Mouse (Mus musculus) testis, adult 2 months (tissue): ENCODE measurements around the gene Rapgef2. TPM values are rescaled to one million over a fixed set of nuclear protein-coding genes. Genes with fewer than 3 reads are reported as not detected.

Experiments
- H3K27ac ChIP-seq: fragments of 200-500 bp; 2 replicates; pipeline ENCODE4 v1.5.1; 2012; ENCODE audit warnings: low read depth, low read length; ENCODE audit not compliant: control insufficient read depth, insufficient read depth
- H3K27me3 ChIP-seq: fragments of 200-500 bp; 2 replicates; pipeline ENCODE4 v1.6.1; 2012; ENCODE audit warnings: mild to moderate bottlenecking, low read length, moderate library complexity; ENCODE audit not compliant: control insufficient read depth, insufficient read depth
- H3K36me3 ChIP-seq: fragments of 200-500 bp; 2 replicates; pipeline ENCODE4 v1.6.1; 2012; ENCODE audit warnings: mild to moderate bottlenecking, low read length; ENCODE audit not compliant: control insufficient read depth, insufficient read depth
- H3K4me1 ChIP-seq: fragments of 200-500 bp; 2 replicates; pipeline ENCODE4 v1.6.1; 2012; ENCODE audit warnings: low read length; ENCODE audit not compliant: control insufficient read depth, insufficient read depth
- H3K4me3 ChIP-seq: fragments of 200-500 bp; 2 replicates; pipeline ENCODE4 v1.5.1; 2012; ENCODE audit warnings: low read depth, mild to moderate bottlenecking, low read length, moderate library complexity, mixed read lengths; ENCODE audit not compliant: control insufficient read depth
- CTCF ChIP-seq: fragments of 200-500 bp; IDR thresholded peaks from 2 replicates; pipeline ENCODE4 v1.5.1; 2012; ENCODE audit warnings: low read depth, mild to moderate bottlenecking, inconsistent platforms, low read length, moderate library complexity; ENCODE audit not compliant: control insufficient read depth, insufficient read depth, insufficient replicate concordance
- POLR2A ChIP-seq: fragments of 200-500 bp; IDR thresholded peaks from 2 replicates; pipeline ENCODE4 v1.6.1; 2012; ENCODE audit warnings: low read depth, mild to moderate bottlenecking, inconsistent platforms, low read length, moderate library complexity; ENCODE audit not compliant: control insufficient read depth
- polyA plus RNA-seq: library from polyadenylated mRNA; depleted of rRNA; stranded (reverse); fragments of >200 nt; gene quantifications from 2 replicates; pipeline ENCODE4 v1.2.3, GENCODE M21; 2012

The Rapgef2 gene
- polyA plus RNA-seq, 1 experiment = 1.6 TPM

GRCm38 (mm10) chr3:79158254-79158653, 128.1 kb downstream of the Rapgef2 start:
- no peak for TF ChIP-seq CTCF
- TF ChIP-seq POLR2A = no peak
- H3K4me1 ChIP-seq = no peaks in the 10 kb centered on the region
- no peaks in the 10 kb centered on the region for H3K36me3 ChIP-seq
- H3K4me3 ChIP-seq = no peak overlapping the region
- H3K27ac ChIP-seq = no peak overlapping the region
- H3K27me3 ChIP-seq = no peaks in the 10 kb centered on the region

GRCm38 (mm10) chr3:79153039-79153487, 133.3 kb downstream of the Rapgef2 start:
- H3K27me3 ChIP-seq = no peaks in the 10 kb centered on the region
- H3K36me3 ChIP-seq = no peaks in the 10 kb centered on the region
- H3K27ac ChIP-seq = no peak overlapping the region
- TF ChIP-seq POLR2A (no peak), CTCF (no peak)
- H3K4me3 ChIP-seq = no peak overlapping the region
- H3K4me1 ChIP-seq = no peaks in the 10 kb centered on the region

GRCm38 (mm10) chr3:79145407-79146055, 140.8 kb downstream of the Rapgef2 start:
- Histone ChIP-seq H3K36me3 (no peaks in the 10 kb centered on the region), H3K27me3 (no peaks in the 10 kb centered on the region), H3K27ac (no peak overlapping the region), H3K4me3 (no peak overlapping the region), H3K4me1 (no peaks in the 10 kb centered on the region)
- TF ChIP-seq POLR2A = no peak
- no peak for TF ChIP-seq CTCF

- TF ChIP-seq POLR2A (no peak), CTCF (no peak)
- H3K27me3 ChIP-seq = no peaks in the 10 kb centered on the region
- no peak overlapping the region for H3K4me3 ChIP-seq
- no peaks in the 10 kb centered on the region for H3K36me3 ChIP-seq
- no peak overlapping the region for H3K27ac ChIP-seq
- H3K4me1 ChIP-seq = no peaks in the 10 kb centered on the region
These were observed 141.5 kb downstream of the Rapgef2 start for GRCm38 (mm10) chr3:79144672-79145406.

GRCm38 (mm10) chr3:79144085-79144484, 142.2 kb downstream of the Rapgef2 start:
- Histone ChIP-seq H3K4me3 (no peak overlapping the region), H3K27me3 (no peaks in the 10 kb centered on the region), H3K4me1 (no peaks in the 10 kb centered on the region), H3K36me3 (no peaks in the 10 kb centered on the region), H3K27ac (no peak overlapping the region)
- TF ChIP-seq CTCF (no peak), POLR2A (no peak)

- no peaks in the 10 kb centered on the region for H3K36me3 ChIP-seq
- H3K27me3 ChIP-seq = no peaks in the 10 kb centered on the region
- no peaks in the 10 kb centered on the region for H3K4me1 ChIP-seq
- H3K4me3 ChIP-seq = no peak overlapping the region
- TF ChIP-seq POLR2A (no peak), CTCF (no peak)
- no peak overlapping the region for H3K27ac ChIP-seq
These were observed 147.1 kb downstream of the Rapgef2 start for GRCm38 (mm10) chr3:79139245-79139644.

GRCm38 (mm10) chr3:79138601-79139000, 147.7 kb downstream of the Rapgef2 start:
- Histone ChIP-seq H3K4me3 (no peak overlapping the region), H3K27ac (no peak overlapping the region), H3K27me3 (no peaks in the 10 kb centered on the region), H3K4me1 (no peaks in the 10 kb centered on the region), H3K36me3 (no peaks in the 10 kb centered on the region)
- TF ChIP-seq CTCF (no peak), POLR2A (no peak)
